Mouse (Mus musculus): Measurements from ENCODE around the gene Socs1. TPM values are rescaled to one million over a fixed set of nuclear protein-coding genes. Genes with fewer than 3 reads are reported as not detected.
"Not testable (repeated sequence)": the region's sequence is repeated elsewhere in the genome, so short reads cannot be mapped to it uniquely, and the experiment has no call there.

Socs1 gene
- polyA plus RNA-seq, 1 experiment = 0.75 TPM

GRCm38 (mm10) chr16:10814864-10815263, 29.5 kb upstream of the Socs1 start:
- H3K4me1 ChIP-seq (ENCODE audit: control insufficient read depth, insufficient read depth, low read length) = no peaks in the 10 kb centered on the region
- H3K4me3 ChIP-seq (ENCODE audit: insufficient read depth, low read length) = no peak overlapping the region
- TF ChIP-seq POLR2A (IDR thresholded peaks at IDR 0.05; ENCODE audit: borderline replicate concordance, low read depth, low read length) = no peak
- TF ChIP-seq CTCF (IDR thresholded peaks at IDR 0.05; ENCODE audit: low read depth, low read length) = no peak
- H3K27ac ChIP-seq (ENCODE audit: insufficient read depth, low read depth, low read length) = no peak overlapping the region

- Histone ChIP-seq H3K4me1 (ENCODE audit: control insufficient read depth, insufficient read depth, low read length) (no peaks in the 10 kb centered on the region), H3K27ac (ENCODE audit: insufficient read depth, low read depth, low read length) (no peak overlapping the region), H3K4me3 (ENCODE audit: insufficient read depth, low read length) (no peak overlapping the region)
- TF ChIP-seq POLR2A (IDR thresholded peaks at IDR 0.05; ENCODE audit: borderline replicate concordance, low read depth, low read length) (no peak), CTCF (IDR thresholded peaks at IDR 0.05; ENCODE audit: low read depth, low read length) (no peak)
Observed at GRCm38 (mm10) chr16:10813726-10814125, 28.4 kb upstream of the Socs1 start.

- Histone ChIP-seq H3K27ac (ENCODE audit: insufficient read depth, low read depth, low read length) (no peak within 1 kb of the TSS), H3K4me3 (ENCODE audit: insufficient read depth, low read length) (no peak within 1 kb of the TSS), H3K4me1 (ENCODE audit: control insufficient read depth, insufficient read depth, low read length) (no peaks in the 10 kb centered on the region)
- TF ChIP-seq POLR2A (IDR thresholded peaks at IDR 0.05; ENCODE audit: borderline replicate concordance, low read depth, low read length) = no peak
- no peak for TF ChIP-seq CTCF (IDR thresholded peaks at IDR 0.05; ENCODE audit: low read depth, low read length)
Observed at GRCm38 (mm10) chr16:10812865-10813371, 27.6 kb upstream of the Socs1 start, which contains the start of gene Gm11172. TSS of gene Gm11172 (plus strand) at chr16:10812915.

GRCm38 (mm10) chr16:10810376-10810775, 25.0 kb upstream of the Socs1 start:
- H3K27ac ChIP-seq (ENCODE audit: insufficient read depth, low read depth, low read length) = no peak overlapping the region
- TF ChIP-seq CTCF (IDR thresholded peaks at IDR 0.05; ENCODE audit: low read depth, low read length) (no peak), POLR2A (IDR thresholded peaks at IDR 0.05; ENCODE audit: borderline replicate concordance, low read depth, low read length) (no peak)
- no peaks in the 10 kb centered on the region for H3K4me1 ChIP-seq (ENCODE audit: control insufficient read depth, insufficient read depth, low read length)
- no peak overlapping the region for H3K4me3 ChIP-seq (ENCODE audit: insufficient read depth, low read length)

GRCm38 (mm10) chr16:10805789-10806527, 20.6 kb upstream of the Socs1 start, which contains the start of gene Prm1:
TSS of gene Prm1 (minus strand) at chr16:10805839.
- TF ChIP-seq POLR2A (IDR thresholded peaks at IDR 0.05; ENCODE audit: borderline replicate concordance, low read depth, low read length) (no peak), CTCF (IDR thresholded peaks at IDR 0.05; ENCODE audit: low read depth, low read length) (no peak)

GRCm38 (mm10) chr16:10802420-10802819, 17.1 kb upstream of the Socs1 start:
- not testable (repeated sequence) for H3K27ac ChIP-seq (ENCODE audit: insufficient read depth, low read depth, low read length); H3K4me1 ChIP-seq (ENCODE audit: control insufficient read depth, insufficient read depth, low read length); H3K4me3 ChIP-seq (ENCODE audit: insufficient read depth, low read length)

More at GRCm38 (mm10) chr16:10805789-10806527, 20.6 kb upstream of the Socs1 start, which contains the start of gene Prm1:
- H3K27ac ChIP-seq (ENCODE audit: insufficient read depth, low read depth, low read length) = no peak within 1 kb of the TSS
- H3K4me1 ChIP-seq (ENCODE audit: control insufficient read depth, insufficient read depth, low read length) = no peaks in the 10 kb centered on the region
- no peak within 1 kb of the TSS for H3K4me3 ChIP-seq (ENCODE audit: insufficient read depth, low read length)

GRCm38 (mm10) chr16:10796034-10796433, 10.7 kb upstream of the Socs1 start, which contains the start of gene Prm2:
TSS of gene Prm2 (minus strand) at chr16:10796134.
- Histone ChIP-seq H3K27ac (ENCODE audit: insufficient read depth, low read depth, low read length) (no peak within 1 kb of the TSS), H3K4me1 (ENCODE audit: control insufficient read depth, insufficient read depth, low read length) (no peaks in the 10 kb centered on the region), H3K4me3 (ENCODE audit: insufficient read depth, low read length) (no peak within 1 kb of the TSS)
- TF ChIP-seq CTCF (IDR thresholded peaks at IDR 0.05; ENCODE audit: low read depth, low read length) (no peak), POLR2A (IDR thresholded peaks at IDR 0.05; ENCODE audit: borderline replicate concordance, low read depth, low read length) (no peak)

- no peak within 1 kb of the TSS for H3K4me3 ChIP-seq (ENCODE audit: insufficient read depth, low read length)
- H3K27ac ChIP-seq (ENCODE audit: insufficient read depth, low read depth, low read length) = no peak within 1 kb of the TSS
- no peaks in the 10 kb centered on the region for H3K4me1 ChIP-seq (ENCODE audit: control insufficient read depth, insufficient read depth, low read length)
- no peak for TF ChIP-seq POLR2A (IDR thresholded peaks at IDR 0.05; ENCODE audit: borderline replicate concordance, low read depth, low read length)
- no peak for TF ChIP-seq CTCF (IDR thresholded peaks at IDR 0.05; ENCODE audit: low read depth, low read length)
Observed at GRCm38 (mm10) chr16:10790702-10791101, 5.4 kb upstream of the Socs1 start, which contains the start of gene Prm3. TSS of gene Prm3 (minus strand) at chr16:10790914.

GRCm38 (mm10) chr16:10788866-10789265, 3.5 kb upstream of the Socs1 start:
- no peak overlapping the region for H3K27ac ChIP-seq (ENCODE audit: insufficient read depth, low read depth, low read length)
- no peak overlapping the region for H3K4me3 ChIP-seq (ENCODE audit: insufficient read depth, low read length)
- H3K4me1 ChIP-seq (ENCODE audit: control insufficient read depth, insufficient read depth, low read length) = no peaks in the 10 kb centered on the region
- TF ChIP-seq POLR2A (IDR thresholded peaks at IDR 0.05; ENCODE audit: borderline replicate concordance, low read depth, low read length) = no peak
- no peak for TF ChIP-seq CTCF (IDR thresholded peaks at IDR 0.05; ENCODE audit: low read depth, low read length)

GRCm38 (mm10) chr16:10788271-10788670, 2.9 kb upstream of the Socs1 start, which contains the start of gene Tnp2:
TSS of gene Tnp2 (minus strand) at chr16:10788660.
- Histone ChIP-seq H3K4me1 (ENCODE audit: control insufficient read depth, insufficient read depth, low read length) (no peaks in the 10 kb centered on the region; the same call in 1 of the 2 replicates), H3K4me3 (ENCODE audit: insufficient read depth, low read length) (no peak within 1 kb of the TSS), H3K27ac (ENCODE audit: insufficient read depth, low read depth, low read length) (no peak within 1 kb of the TSS)
- TF ChIP-seq POLR2A (IDR thresholded peaks at IDR 0.05; ENCODE audit: borderline replicate concordance, low read depth, low read length) (no peak), CTCF (IDR thresholded peaks at IDR 0.05; ENCODE audit: low read depth, low read length) (no peak)
